Mouse (Mus musculus): ENCODE results near the gene Pigu. TPM values are rescaled to one million over a fixed set of nuclear protein-coding genes. Genes with fewer than 3 reads are reported as not detected.

The Pigu gene
- polyA plus RNA-seq, 1 experiment from 2014 or later = 41.0 TPM

DNA sequence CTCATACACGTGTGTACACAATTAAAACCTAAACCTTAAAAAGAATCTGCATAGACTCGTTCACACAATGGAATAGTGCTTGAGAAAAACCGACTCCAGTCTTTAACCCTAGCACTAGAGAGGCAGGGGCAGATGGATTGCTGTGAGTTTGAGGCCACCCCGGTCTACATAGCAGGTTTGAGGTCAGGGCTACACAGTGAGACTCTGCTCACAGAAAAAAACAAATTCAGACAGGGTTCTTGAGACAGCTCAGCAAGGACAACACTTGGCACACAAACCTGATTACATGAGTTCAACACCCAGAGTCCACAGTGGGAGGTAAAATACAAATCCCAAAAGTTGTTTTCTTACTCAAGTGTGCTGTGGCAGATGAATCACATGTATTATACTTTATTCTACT is 31.2 kb downstream of the Pigu start:
- no peak overlapping the region for H3K4me2 ChIP-seq
- H3K9me3 ChIP-seq = no peaks in the 10 kb centered on the region
- peaks cover 60% of the 10 kb centered on the region for H3K36me3 ChIP-seq
- no peak for ATAC-seq (ENCODE audit: insufficient number of reproducible peaks, insufficient read depth, low FRiP score, low TSS enrichment, low read depth)
- no peak overlapping the region for H3K9ac ChIP-seq (replicated peaks)
- H3K4me1 ChIP-seq (replicated peaks) = no peaks in the 10 kb centered on the region
- H3K27me3 ChIP-seq = no peaks in the 10 kb centered on the region
- no peak overlapping the region for H3K27ac ChIP-seq
- no peak overlapping the region for H3K4me3 ChIP-seq (replicated peaks)
- 91% methylated on average over 4 of the region's 4 CpGs for WGBS

- peaks cover 62% of the 10 kb centered on the region for H3K36me3 ChIP-seq
- no peak overlapping the region for H3K27ac ChIP-seq
- H3K4me2 ChIP-seq = no peak overlapping the region
- WGBS = 69% methylated on average over 5 of the region's 5 CpGs
- H3K9me3 ChIP-seq = no peaks in the 10 kb centered on the region
- 0 out of 2 replicates have a peak overlapping the region, but pooled peaks have one; percentile 27 for H3K9ac ChIP-seq (replicated peaks)
- H3K4me1 ChIP-seq (replicated peaks) = no peaks in the 10 kb centered on the region
- H3K27me3 ChIP-seq = no peaks in the 10 kb centered on the region
- ATAC-seq (ENCODE audit: insufficient number of reproducible peaks, insufficient read depth, low FRiP score, low TSS enrichment, low read depth) = no peak
- H3K4me3 ChIP-seq (replicated peaks) = no peak overlapping the region
Observed at GRCm38 (mm10) chr2:155320596-155320995, 36.6 kb downstream of the Pigu start.

DNA sequence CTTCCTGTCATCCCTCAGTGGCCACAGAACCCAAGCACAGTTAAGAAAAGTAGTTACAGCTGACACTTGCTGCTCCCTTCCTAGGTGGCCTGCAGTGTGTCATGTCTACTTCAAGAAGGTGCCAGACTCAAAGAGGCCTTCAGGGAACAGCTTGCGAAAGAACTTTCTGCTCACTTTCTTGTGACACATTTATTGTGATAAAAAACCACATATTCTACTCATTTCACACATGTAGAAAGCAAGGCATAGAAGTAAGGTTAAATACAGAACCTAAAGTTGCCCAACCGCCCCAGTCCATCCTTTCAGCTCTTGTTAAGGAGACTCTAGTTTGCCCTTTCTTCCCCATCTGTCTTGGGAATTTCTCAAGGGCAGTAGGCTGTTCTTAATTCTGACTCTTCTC is 38.6 kb downstream of the Pigu start:
- WGBS = 89% methylated on average over 2 of the region's 2 CpGs
- peaks cover 65% of the 10 kb centered on the region for H3K36me3 ChIP-seq
- H3K9ac ChIP-seq (replicated peaks) = no peak overlapping the region

DNA sequence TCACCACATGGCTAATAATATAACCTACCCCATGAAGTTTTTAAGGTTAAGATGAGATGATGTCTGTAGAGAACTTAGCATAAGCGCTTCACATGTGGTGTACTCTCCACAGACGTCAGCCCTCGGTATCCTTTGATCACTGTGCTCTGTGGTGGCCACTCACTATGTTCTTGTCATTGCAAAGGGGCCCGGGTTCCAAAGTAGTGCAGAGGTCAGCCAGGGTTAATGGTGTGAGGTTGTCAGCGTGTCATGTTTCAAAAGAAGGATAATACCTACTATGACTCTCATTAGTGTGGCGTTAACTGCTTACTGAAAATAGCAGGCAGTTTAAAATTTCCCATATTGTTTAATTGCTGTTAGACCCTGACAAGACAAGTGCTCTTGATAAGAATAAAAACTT is 43.6 kb downstream of the Pigu start:
- Histone ChIP-seq H3K4me1 (replicated peaks) (peaks cover 8% of the 10 kb centered on the region; the same call in 1 of the 2 replicates), H3K27ac (no peak overlapping the region), H3K36me3 (peaks cover 43% of the 10 kb centered on the region), H3K4me3 (replicated peaks) (no peak overlapping the region), H3K9ac (replicated peaks) (no peak overlapping the region), H3K9me3 (no peaks in the 10 kb centered on the region), H3K4me2 (no peak overlapping the region), H3K27me3 (no peaks in the 10 kb centered on the region)
- WGBS = 19% methylated on average over 6 of the region's 6 CpGs
- no peak for ATAC-seq (ENCODE audit: insufficient number of reproducible peaks, insufficient read depth, low FRiP score, low TSS enrichment, low read depth)

More for the DNA sequence above, 38.6 kb downstream of the Pigu start:
- Histone ChIP-seq H3K4me1 (replicated peaks) (0 out of 2 replicates have a peak, but pooled peaks cover 4% of the 10 kb centered on the region), H3K27ac (no peak overlapping the region), H3K9me3 (no peaks in the 10 kb centered on the region), H3K4me2 (no peak overlapping the region), H3K4me3 (replicated peaks) (no peak overlapping the region), H3K27me3 (no peaks in the 10 kb centered on the region)
- no peak for ATAC-seq (ENCODE audit: insufficient number of reproducible peaks, insufficient read depth, low FRiP score, low TSS enrichment, low read depth)

DNA sequence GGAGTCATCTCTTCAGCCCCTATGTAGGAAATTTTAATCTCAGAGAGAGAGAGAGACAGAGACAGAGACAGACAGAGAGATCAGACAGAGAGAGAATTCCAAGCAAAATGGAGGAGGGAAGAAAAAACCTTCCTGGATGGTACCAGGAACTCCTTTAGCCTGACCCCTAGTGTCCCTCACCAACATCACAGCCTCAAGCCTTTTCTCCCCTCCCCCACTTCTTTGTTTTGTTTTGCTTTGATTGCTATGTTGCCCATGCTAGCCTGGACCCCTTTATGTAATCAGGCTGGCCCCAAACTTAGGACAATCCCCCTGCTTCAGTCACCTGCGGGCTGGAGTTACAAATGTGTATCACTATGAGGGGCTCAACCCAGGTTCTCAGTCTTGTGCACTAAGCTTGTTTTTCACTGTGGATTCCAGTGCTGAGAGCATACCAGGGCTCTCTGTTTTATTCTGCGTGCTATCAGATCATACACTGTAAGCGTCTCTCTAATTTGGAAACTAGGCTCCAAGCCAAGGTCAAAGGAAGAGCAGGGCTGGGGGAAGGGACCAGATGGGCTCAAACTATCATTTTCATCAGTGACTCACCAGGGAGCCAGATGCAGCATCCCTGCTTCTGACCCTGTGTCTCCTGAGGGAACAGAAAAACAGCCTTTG is 48.2 kb downstream of the Pigu start:
- H3K27ac ChIP-seq = no peak overlapping the region; the same call in 1 of the 2 replicates

GRCm38 (mm10) chr2:155299563-155299962 is 57.7 kb downstream of the Pigu start:
- no peak overlapping the region for H3K9ac ChIP-seq (replicated peaks)
- WGBS = 87% methylated on average over 4 of the region's 4 CpGs
- no peaks in the 10 kb centered on the region for H3K27me3 ChIP-seq
- ATAC-seq (ENCODE audit: insufficient number of reproducible peaks, insufficient read depth, low FRiP score, low TSS enrichment, low read depth) = no peak
- peaks cover 88% of the 10 kb centered on the region for H3K36me3 ChIP-seq
- H3K4me1 ChIP-seq (replicated peaks) = no peaks in the 10 kb centered on the region
- H3K9me3 ChIP-seq = no peaks in the 10 kb centered on the region
- H3K4me2 ChIP-seq = no peak overlapping the region
- no peak overlapping the region for H3K4me3 ChIP-seq (replicated peaks)
- no peak overlapping the region for H3K27ac ChIP-seq

More for the DNA sequence above, 48.2 kb downstream of the Pigu start:
- ATAC-seq (ENCODE audit: insufficient number of reproducible peaks, insufficient read depth, low FRiP score, low TSS enrichment, low read depth) = peak; percentile 26; the same call in 1 of the 2 replicates
- H3K4me3 ChIP-seq (replicated peaks) = no peak overlapping the region
- H3K9me3 ChIP-seq = no peaks in the 10 kb centered on the region
- 56% methylated on average over 3 of the region's 3 CpGs for WGBS
- peaks cover 50% of the 10 kb centered on the region for H3K36me3 ChIP-seq
- H3K4me2 ChIP-seq = no peak overlapping the region
- no peaks in the 10 kb centered on the region for H3K27me3 ChIP-seq
- no peak overlapping the region for H3K9ac ChIP-seq (replicated peaks)
- peaks cover 4% of the 10 kb centered on the region; the same call in 1 of the 2 replicates for H3K4me1 ChIP-seq (replicated peaks)

DNA sequence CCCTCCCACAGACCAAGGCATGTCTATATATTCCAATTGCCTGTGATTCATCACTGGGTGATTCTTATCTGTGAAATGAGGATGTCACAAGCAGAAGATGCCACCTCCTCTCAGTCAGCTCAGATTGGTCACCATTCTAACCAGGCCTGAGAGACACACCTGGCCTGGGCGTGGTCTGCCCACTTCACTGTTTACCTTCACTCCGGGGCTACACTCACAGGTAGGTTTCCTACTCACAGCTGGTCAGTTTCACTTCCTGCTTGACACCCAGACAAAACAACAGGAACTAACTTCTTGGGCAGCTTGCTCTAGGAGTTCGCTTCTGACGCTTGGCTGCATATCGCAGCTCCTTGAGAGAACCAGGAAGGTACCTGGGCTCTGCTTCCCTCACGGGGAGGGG is 61.8 kb downstream of the Pigu start:
- H3K4me3 ChIP-seq (replicated peaks) = no peak overlapping the region
- no peaks in the 10 kb centered on the region for H3K4me1 ChIP-seq (replicated peaks)
- 91% methylated on average over 6 of the region's 6 CpGs for WGBS
- H3K9ac ChIP-seq (replicated peaks) = no peak overlapping the region
- no peak overlapping the region for H3K4me2 ChIP-seq
- H3K27ac ChIP-seq = no peak overlapping the region
- ATAC-seq (ENCODE audit: insufficient number of reproducible peaks, insufficient read depth, low FRiP score, low TSS enrichment, low read depth) = no peak
- peaks cover 92% of the 10 kb centered on the region for H3K36me3 ChIP-seq
- H3K9me3 ChIP-seq = no peaks in the 10 kb centered on the region
- H3K27me3 ChIP-seq = no peaks in the 10 kb centered on the region

DNA sequence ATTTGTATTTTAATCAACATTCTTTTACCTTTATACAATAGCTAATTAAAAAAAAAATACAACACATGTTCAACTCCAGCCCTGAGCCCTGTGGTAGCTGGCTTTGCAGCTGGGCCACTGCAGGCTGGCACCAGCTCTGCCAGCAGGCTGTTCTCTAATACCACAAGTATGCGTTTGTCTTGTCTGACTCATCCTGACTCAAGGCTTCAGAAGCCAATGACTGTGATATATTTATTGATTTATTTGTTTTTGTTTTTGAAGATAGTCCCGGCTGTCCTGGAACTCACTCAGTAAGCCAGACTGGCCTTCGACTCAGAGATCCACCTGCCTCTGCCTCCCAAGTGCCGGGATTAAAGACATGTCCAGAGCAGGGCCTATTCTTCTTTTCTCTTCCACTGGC is 63.3 kb downstream of the Pigu start:
- 87% methylated on average over 4 of the region's 4 CpGs for WGBS
- ATAC-seq (ENCODE audit: insufficient number of reproducible peaks, insufficient read depth, low FRiP score, low TSS enrichment, low read depth) = no peak
- Histone ChIP-seq H3K27me3 (no peaks in the 10 kb centered on the region), H3K9ac (replicated peaks) (no peak overlapping the region), H3K4me3 (replicated peaks) (no peak overlapping the region), H3K27ac (no peak overlapping the region), H3K4me1 (replicated peaks) (no peaks in the 10 kb centered on the region), H3K9me3 (no peaks in the 10 kb centered on the region), H3K36me3 (peaks cover 91% of the 10 kb centered on the region), H3K4me2 (no peak overlapping the region)

DNA sequence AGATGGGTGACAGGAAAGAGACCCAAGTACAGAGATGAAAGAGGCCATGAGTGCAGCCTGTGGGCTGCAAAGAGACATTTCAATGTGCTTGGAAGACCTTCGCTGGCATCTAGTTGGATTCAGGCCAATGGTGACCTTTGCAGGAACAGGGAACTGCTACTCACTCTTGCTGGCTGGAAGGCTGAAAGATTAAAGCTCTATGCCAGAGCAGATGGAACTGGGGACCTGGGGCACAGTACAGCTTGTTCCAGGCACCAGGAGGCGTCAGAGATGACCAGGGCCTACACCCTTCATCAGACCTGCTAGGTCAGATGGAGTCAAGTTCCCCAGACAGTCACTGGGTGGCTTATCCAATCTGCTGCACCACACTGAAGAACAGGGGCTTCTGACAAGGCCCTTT is 63.8 kb downstream of the Pigu start:
- H3K36me3 ChIP-seq = peaks cover 86% of the 10 kb centered on the region
- H3K4me3 ChIP-seq (replicated peaks) = no peak overlapping the region
- 91% methylated on average over 2 of the region's 2 CpGs for WGBS

DNA sequence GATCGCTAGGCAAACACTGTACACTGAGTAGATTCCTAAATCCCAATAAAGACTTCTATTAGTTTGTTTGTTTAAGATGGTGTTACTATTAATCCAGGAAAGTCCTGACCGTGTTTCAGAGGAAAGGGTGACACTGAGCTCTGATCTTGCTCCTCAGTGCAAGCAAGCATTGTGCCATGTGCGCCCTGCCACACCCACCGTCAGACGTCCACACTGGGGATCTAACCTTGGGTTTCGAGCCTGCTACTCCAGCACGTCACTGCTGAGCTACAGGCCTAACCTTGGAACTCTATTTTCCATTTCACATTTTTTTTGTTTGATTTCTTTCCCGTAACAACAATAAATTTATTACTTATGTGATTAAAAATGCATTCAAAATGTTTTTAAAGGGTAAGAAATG is 67.2 kb downstream of the Pigu start:
- H3K9ac ChIP-seq (replicated peaks) = no peak overlapping the region
- H3K9me3 ChIP-seq = no peaks in the 10 kb centered on the region
- H3K27me3 ChIP-seq = no peaks in the 10 kb centered on the region
- no peaks in the 10 kb centered on the region for H3K4me1 ChIP-seq (replicated peaks)
- no peak overlapping the region for H3K4me2 ChIP-seq
- no peak for ATAC-seq (ENCODE audit: insufficient number of reproducible peaks, insufficient read depth, low FRiP score, low TSS enrichment, low read depth)
- WGBS = 94% methylated on average over 8 of the region's 8 CpGs
- H3K4me3 ChIP-seq (replicated peaks) = no peak overlapping the region
- peaks cover 60% of the 10 kb centered on the region for H3K36me3 ChIP-seq
- no peak overlapping the region for H3K27ac ChIP-seq

More for the DNA sequence above, 63.8 kb downstream of the Pigu start:
- Histone ChIP-seq H3K27me3 (no peaks in the 10 kb centered on the region), H3K4me1 (replicated peaks) (no peaks in the 10 kb centered on the region), H3K4me2 (no peak overlapping the region), H3K9me3 (no peaks in the 10 kb centered on the region), H3K27ac (no peak overlapping the region), H3K9ac (replicated peaks) (no peak overlapping the region)
- no peak for ATAC-seq (ENCODE audit: insufficient number of reproducible peaks, insufficient read depth, low FRiP score, low TSS enrichment, low read depth)

DNA sequence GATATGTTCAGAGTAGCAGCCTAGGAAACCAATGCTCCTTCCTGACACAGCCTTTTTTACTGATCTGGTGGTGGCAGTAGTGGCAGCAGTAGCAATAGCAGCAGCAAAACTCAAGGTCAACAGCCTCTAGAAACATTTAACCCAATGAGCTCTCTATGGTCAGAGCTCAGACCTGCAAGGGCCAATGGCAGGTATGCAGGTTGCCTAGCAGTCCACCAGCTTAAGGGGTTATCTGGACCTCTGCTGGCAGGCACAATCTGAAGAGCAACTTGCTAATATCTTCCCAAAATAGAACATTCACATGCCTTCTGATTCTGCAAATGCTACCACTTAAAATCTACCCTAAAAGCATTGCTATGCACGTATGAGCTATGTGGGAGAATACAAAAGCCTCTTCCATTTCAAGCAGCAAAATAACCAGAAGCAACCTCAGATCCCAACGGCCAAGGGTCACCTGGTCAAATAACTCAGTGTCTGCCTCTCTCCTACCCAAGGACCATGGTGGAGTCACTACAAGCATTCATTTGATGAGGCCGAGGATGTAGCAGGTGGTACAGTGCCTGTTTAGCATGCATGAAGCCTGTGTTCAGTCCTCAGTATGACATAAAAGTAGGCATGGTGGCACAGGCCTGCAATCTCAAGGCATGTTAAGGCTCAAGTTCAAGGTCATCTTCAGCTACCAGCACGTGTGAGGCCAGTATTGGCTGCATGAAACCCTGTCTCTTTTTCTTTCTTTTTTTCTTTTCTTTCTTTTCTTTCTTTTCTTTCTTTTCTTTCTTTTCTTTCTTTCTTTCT is 69.6 kb downstream of the Pigu start:
- 90% methylated on average over 4 of the region's 4 CpGs for WGBS
- ATAC-seq (ENCODE audit: insufficient number of reproducible peaks, insufficient read depth, low FRiP score, low TSS enrichment, low read depth) = no peak
- H3K9me3 ChIP-seq = no peaks in the 10 kb centered on the region
- H3K4me3 ChIP-seq (replicated peaks) = no peak overlapping the region
- H3K36me3 ChIP-seq = peaks cover 59% of the 10 kb centered on the region
- H3K4me1 ChIP-seq (replicated peaks) = no peaks in the 10 kb centered on the region
- no peak overlapping the region for H3K27ac ChIP-seq
- H3K27me3 ChIP-seq = no peaks in the 10 kb centered on the region
- H3K4me2 ChIP-seq = no peak overlapping the region
- H3K9ac ChIP-seq (replicated peaks) = no peak overlapping the region

Data from limb, embryonic 12.5 days (tissue).